In genomic region chr11:107044321-107044720, GRCm38 (mm10) we compare ENCODE assay signal across 8 mouse cellular contexts. TPM values are rescaled to one million over a fixed set of nuclear protein-coding genes. Genes with fewer than 3 reads are reported as not detected.
DNase-seq lines count a peak whose midpoint lies in the region; ATAC-seq and TF ChIP-seq lines count a peak whose summit lies in the region.

No protein-coding gene starts in this region.

- DNase-seq in heart, adult 8-10 months (ENCODE audit: low spot score) = peak; percentile 50
- DNase-seq in ES-CJ7 (ENCODE audit: low read depth, low spot score) = peak; percentile 85
- DNase-seq in frontal cortex, adult 2 months (ENCODE audit: extremely low spot score in 1 of 2, low spot score in 1 of 2) = peak; percentile 43 to 87
- peak; percentile 68 for DNase-seq in layer of hippocampus, adult 11-12 months (ENCODE audit: low spot score)
- DNase-seq in lung, postnatal 10 days = peak; percentile 77
- peak; percentile 51 to 71 for DNase-seq in spleen, adult 2 months (ENCODE audit: low read depth in 1 of 2, low spot score in 2 of 2)

- no peak for TF ChIP-seq POLR2A in spleen, adult 2 months (IDR thresholded peaks at IDR 0.05; ENCODE audit: low read depth, low read length)

- no peak overlapping the region for H3K4me3 ChIP-seq in heart, embryonic 11.5 days (ENCODE audit: low read depth, low read length)
- no peak overlapping the region for H3K4me3 ChIP-seq in spleen, adult 2 months (ENCODE audit: extremely low read depth, insufficient read depth, insufficient read length)

- ATAC-seq in heart, embryonic 11.5 days (replicated peaks; ENCODE audit: insufficient number of reproducible peaks, low FRiP score, low TSS enrichment) = no peak; the same call in 1 of the 2 replicates
- ATAC-seq in cerebellum, adult (ENCODE audit: insufficient number of reproducible peaks, low FRiP score, low TSS enrichment) = peak; percentile 58; the same call in 1 of the 2 replicates

- peaks cover 24% of the 10 kb centered on the region for H3K36me3 ChIP-seq in heart, embryonic 11.5 days (ENCODE audit: control insufficient read depth, insufficient read depth, low read length)
- H3K36me3 ChIP-seq in spleen, adult 2 months (ENCODE audit: control insufficient read depth, insufficient read depth, low read length) = peaks cover 43% of the 10 kb centered on the region

- WGBS in heart, embryonic 11.5 days (ENCODE audit: insufficient replicate concordance) = 31% methylated on average over 5 of the region's 5 CpGs
- WGBS in spleen, adult 2 months = 26% methylated on average over 5 of the region's 5 CpGs

- no peak overlapping the region for H3K4me2 ChIP-seq in heart, embryonic 11.5 days

- H3K4me1 ChIP-seq in heart, embryonic 11.5 days (ENCODE audit: control insufficient read depth, insufficient read depth, low read length) = no peaks in the 10 kb centered on the region
- H3K4me1 ChIP-seq in spleen, adult 2 months (ENCODE audit: control insufficient read depth, insufficient read depth, insufficient read length) = no peaks in the 10 kb centered on the region

- no peak overlapping the region for H3K9ac ChIP-seq in heart, embryonic 11.5 days (ENCODE audit: low read depth, low read length)

- no peak for TF ChIP-seq CTCF in spleen, adult 2 months (IDR thresholded peaks at IDR 0.05; ENCODE audit: extremely low read depth, insufficient read depth, insufficient read length, insufficient replicate concordance)

- H3K27ac ChIP-seq in heart, embryonic 11.5 days (ENCODE audit: low read depth, low read length) = no peak overlapping the region
- no peak overlapping the region for H3K27ac ChIP-seq in spleen, adult 2 months (ENCODE audit: insufficient read depth, low read length)

- H3K9me3 ChIP-seq in heart, embryonic 11.5 days (replicated peaks; ENCODE audit: control insufficient read depth, low read length) = no peaks in the 10 kb centered on the region

- no peaks in the 10 kb centered on the region for H3K27me3 ChIP-seq in heart, embryonic 11.5 days (ENCODE audit: control insufficient read depth, insufficient read depth, low read length)
- H3K27me3 ChIP-seq in spleen, adult 2 months (ENCODE audit: control insufficient read depth, insufficient read depth, low read length) = no peaks in the 10 kb centered on the region

RNA-seq across cellular contexts. Expression of gene 1810010H24Rik, which starts 18.8 kb away (rescaled TPM):
- 1 to 10 TPM; 1.7 to 2.7 (median 2.1) TPM for total RNA-seq in heart, adult 8-10 months (2022)
- polyA plus RNA-seq in heart, embryonic 11.5 days (2014; fragmentation: Nextera tagmentation; extraction: Ambion mirVana) = 1.7 and 2.8 TPM in 2 replicates
- 5.9 and 6.2 TPM in 2 replicates for polyA plus RNA-seq in frontal cortex, adult 2 months (2012; rRNA removed)
- 0.91 and 1.8 TPM in 2 replicates for polyA plus RNA-seq in spleen, adult 2 months (2012; rRNA removed)

RNA-seq across cellular contexts. Expression of gene Kpna2, which starts 45.0 kb away (rescaled TPM):
- 10 to 100 TPM; 53.9 to 86.8 (median 74.8) TPM for total RNA-seq in heart, adult 8-10 months (2022)
- polyA plus RNA-seq in heart, embryonic 11.5 days (2014; fragmentation: Nextera tagmentation; extraction: Ambion mirVana) = 342 and 382 TPM in 2 replicates
- 29.8 and 30.9 TPM in 2 replicates for polyA plus RNA-seq in frontal cortex, adult 2 months (2012; rRNA removed)
- polyA plus RNA-seq in spleen, adult 2 months (2012; rRNA removed) = 16.0 and 16.1 TPM in 2 replicates

Comparison
In these comparisons a context has a peak if more than half of its experiments do, and no peak if none do; other contexts are left out.
1. RNA of gene Kpna2, which starts 45.0 kb away (polyA plus RNA-seq): 342 to 382 TPM in heart, embryonic 11.5 days; 29.8 to 30.9 TPM in frontal cortex, adult 2 months and 16.0 to 16.1 TPM in spleen, adult 2 months; every median in the first group is over 10 times any median in the second.
2. Peak in every context shown above with its lines, with median percentiles within 50 percentile points of each other: DNase-seq.